Mouse (Mus musculus) hematopoietic stem cell, adult 5-6 weeks (primary cell): ENCODE results near the gene Chst2. TPM values are rescaled to one million over a fixed set of nuclear protein-coding genes. Genes with fewer than 3 reads are reported as not detected.

ENCODE experiments used
- ATAC-seq, 2 experiments: fragments of 125-278 bp in 1 of 2; replicated peaks in 1 of 2; 2 replicates each; pipeline ENCODE4 v1.8.0; 2016 to 2017; ENCODE audit warnings: inconsistent platforms in 2 of 2, mild to moderate bottlenecking in 2 of 2, moderate number of reproducible peaks in 2 of 2, low read depth in 1 of 2, moderate TSS enrichment in 1 of 2; ENCODE audit not compliant: low FRiP score in 2 of 2, poor library complexity in 2 of 2, severe bottlenecking in 2 of 2, insufficient read depth in 1 of 2, low TSS enrichment in 1 of 2
- total RNA-seq: library from RNA; stranded (forward); fragments of 172-1452, 232-1000 nt; gene quantifications from 2 replicates; pipeline ENCODE4 v1.2.3, GENCODE M21; 2017

The Chst2 gene
- total RNA-seq, 1 experiment from 2014 or later, result 0.89 TPM

DNA sequence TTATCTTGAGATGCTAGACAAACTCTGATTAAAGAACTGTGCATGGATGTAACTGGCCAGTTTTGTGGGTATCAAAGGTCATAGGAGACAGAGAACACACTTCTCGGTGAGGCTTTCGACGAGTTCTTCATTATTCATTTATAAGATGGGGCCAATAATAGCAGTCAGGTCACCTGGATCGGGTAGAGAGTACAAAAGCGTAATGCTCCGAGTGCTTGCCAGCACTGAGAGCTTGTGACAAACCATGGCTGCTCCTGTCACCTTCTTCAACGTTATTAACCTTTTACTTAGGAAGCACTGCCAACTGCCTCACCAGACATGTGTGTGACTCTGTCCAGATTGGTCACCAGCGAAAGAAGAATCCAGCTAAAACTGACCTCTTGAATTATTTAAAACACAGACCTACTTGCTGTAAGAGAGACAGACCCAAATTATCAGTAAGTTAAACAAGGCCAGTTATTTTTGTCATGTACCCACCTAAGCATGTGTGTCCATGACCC is 18.6 kb downstream of the Chst2 start:
- no peak for ATAC-seq

DNA sequence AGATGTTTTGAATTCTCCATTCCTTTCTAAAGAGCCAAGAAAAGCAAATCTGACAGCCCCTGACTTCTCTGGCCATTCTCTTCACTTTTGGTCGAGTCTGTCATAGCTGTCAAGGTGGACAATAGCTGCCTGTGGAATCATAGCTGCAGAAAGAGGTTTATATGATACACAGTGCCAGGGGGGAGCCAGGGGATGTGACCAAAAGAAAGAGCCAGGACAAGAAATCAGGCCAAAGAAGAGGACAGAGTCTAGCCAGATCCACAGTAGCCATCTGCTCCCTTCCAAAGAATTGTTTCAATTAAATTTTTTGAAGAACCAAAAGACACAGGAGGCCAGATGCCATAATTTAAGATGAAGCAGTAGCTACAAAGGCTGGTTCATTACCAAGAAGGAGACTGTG is 30.6 kb downstream of the Chst2 start:
- ATAC-seq, result no peak

DNA sequence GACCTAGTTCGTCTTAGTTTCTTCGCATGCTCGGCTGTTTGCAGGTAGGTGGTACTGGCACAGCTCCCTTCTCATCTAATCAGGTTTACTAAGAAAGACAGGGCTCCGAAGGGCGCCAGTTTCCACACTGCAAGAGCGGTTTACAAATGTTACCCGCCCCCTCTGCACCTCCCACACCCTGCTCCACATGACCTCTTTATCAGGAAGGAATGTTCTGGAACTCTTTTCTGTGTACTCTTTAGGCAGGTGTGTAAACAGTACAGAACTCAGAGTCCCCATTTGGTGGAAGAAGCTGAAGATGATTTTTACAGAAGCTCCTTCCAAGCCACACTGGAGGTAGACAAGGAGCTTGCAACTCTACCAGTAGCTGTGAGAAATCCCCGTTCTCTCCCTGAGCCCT is 31.2 kb downstream of the Chst2 start:
- no peak for ATAC-seq

DNA sequence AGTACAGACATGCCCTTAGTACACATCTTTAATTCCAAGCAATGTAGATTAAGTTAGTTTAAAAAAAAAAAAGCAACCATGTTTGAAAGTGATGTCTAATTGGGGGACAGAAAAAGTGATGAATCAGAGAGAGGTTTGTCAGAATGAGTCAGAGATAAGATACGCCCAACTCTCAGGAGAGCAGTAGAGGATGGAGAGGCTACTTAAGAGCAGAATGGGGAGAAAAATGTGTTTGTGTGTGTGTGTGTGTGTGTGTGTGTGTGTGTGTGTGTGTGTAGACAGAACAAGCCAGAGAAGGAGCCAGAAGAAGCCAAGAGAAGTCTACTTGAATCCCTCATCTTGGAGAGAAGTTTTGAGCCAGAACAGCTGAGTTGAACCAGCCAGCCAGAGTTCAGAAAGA is 32.8 kb downstream of the Chst2 start:
- no peak for ATAC-seq

DNA sequence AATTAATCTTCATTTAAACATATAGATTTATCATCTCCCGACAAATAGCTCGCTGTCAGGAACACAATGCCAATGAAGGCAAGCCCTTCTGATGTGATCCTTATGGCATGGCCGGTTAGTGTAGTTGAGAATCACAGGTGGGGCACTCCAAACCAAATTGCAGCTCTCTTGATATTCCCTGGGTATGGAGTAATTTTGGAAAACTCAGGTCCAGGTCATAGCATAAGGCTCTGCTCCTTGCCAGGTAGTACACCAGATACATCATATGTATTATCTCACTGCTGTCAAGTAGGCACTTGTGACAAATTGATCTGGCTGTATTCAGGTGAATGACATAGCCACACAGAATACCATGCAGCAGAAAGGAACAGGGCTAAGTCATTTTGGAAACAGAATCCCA is 40.6 kb downstream of the Chst2 start:
- no peak for ATAC-seq

DNA sequence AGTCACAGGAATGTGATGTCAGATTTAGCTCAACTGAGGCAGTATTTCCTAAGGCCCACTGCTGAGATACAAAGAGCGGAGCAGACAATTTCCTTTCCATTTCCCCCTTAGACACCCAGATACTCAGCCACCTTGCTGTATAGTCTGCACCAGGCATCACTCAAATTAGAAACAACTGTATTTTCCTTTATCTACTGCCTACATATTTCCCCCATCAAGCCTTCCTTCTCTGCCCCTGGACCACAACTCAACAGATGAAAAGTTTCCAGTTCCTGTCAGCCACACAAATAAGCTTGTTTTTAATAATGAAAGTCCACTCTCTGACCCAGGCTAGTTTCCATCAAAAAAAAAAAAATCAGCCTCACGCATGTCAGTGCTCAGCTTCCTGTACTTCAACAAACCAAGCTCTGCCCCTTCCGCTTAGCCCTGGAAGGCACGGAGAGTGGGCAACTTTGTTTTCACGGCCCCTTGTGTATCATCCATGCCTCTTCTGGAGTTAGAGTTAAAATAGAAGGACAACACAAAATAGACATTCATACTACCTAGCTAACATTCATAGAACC is 52.6 kb downstream of the Chst2 start:
- peak; percentile 86 to 93 for ATAC-seq

DNA sequence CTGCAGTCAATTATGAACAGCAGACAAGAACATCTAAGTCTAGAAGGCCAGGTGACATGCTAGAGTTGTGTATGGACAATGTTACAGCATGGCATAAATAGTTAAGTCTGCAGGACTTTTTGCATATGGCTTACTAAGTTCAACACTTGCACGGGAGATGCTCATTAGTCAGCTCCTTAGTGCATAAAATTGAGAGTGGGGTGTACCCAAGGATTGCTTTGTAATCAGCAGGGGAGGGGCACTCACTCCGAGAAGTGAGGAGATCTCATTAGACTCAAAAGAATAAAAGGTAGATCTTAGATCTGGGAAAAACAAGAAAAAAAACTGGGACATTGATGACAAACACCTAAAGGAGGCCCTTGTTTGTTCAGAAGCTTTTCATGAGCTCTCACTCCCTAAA is 54.6 kb downstream of the Chst2 start:
- no peak for ATAC-seq

DNA sequence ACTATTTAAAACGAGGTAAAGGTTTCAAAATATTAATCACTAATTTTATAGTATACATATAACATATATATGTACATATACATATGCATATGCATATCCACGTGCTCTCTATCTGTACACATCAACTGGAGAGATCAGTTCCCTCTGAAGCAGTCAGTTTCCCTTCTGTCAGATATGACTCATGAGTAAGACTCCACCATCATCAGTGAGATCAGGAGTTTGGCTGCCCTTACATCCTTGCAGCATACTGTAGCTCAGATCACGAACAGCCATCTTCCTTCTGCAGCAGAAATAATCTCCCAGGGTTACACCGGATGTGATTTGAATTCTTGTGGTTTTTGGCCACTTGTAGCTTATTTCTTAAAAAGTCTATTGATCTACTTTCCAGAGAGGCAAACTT is 56.0 kb downstream of the Chst2 start:
- no peak for ATAC-seq

Other genes with a start within 250 kb of the Chst2 start
- gene U2surp, start 105.3 kb upstream of the Chst2 start, total RNA-seq, result 170 and 189 TPM in 2 replicates
- gene Paqr9, start 152.9 kb upstream of the Chst2 start, total RNA-seq, result 0.88 and 4.4 TPM in 2 replicates
- gene Pcolce2, start 230.9 kb upstream of the Chst2 start, total RNA-seq, result not detected in 2 replicates